Mouse (Mus musculus) erythroblast, embryonic 14.5 days (primary cell): ENCODE measurements around the gene Tspan10.

Experiments
- GATA1 ChIP-seq: IDR thresholded peaks from 2 replicates; pipeline ENCODE4 v1.6.1; 2012; ENCODE audit warnings: low read length, inconsistent platforms, mixed read lengths
- TAL1 ChIP-seq: IDR thresholded peaks from 3 replicates; pipeline ENCODE4 v1.6.1; 2012; ENCODE audit warnings: low read length, inconsistent platforms, mixed read lengths

- TF ChIP-seq TAL1, result no peak
- no peak for TF ChIP-seq GATA1
Observed at GRCm38 (mm10) chr11:120447179-120447578, 4.7 kb downstream of the Tspan10 start.
